Mouse (Mus musculus): ENCODE data around the gene Olfr853.

The Olfr853 gene

GRCm38 (mm10) chr9:19540976-19541375 lies at the start of gene Olfr853:
TSS of gene Olfr853 (minus strand) at chr9:19541076.
- DNase-seq, result no peak

GRCm38 (mm10) chr9:19582317-19582716 lies 41.4 kb upstream of the Olfr853 start, which contains the start of gene Olfr855:
TSS of gene Olfr855 (plus strand) at chr9:19582617.
- DNase-seq, result no peak

GRCm38 (mm10) chr9:19567282-19567681 lies 26.4 kb upstream of the Olfr853 start, which contains the start of gene Olfr854:
TSS of gene Olfr854 (minus strand) at chr9:19567382.
- no peak for DNase-seq

- no peak for DNase-seq
Observed at GRCm38 (mm10) chr9:19492995-19493394, 47.9 kb downstream of the Olfr853 start, which contains the start of gene Olfr851. TSS of gene Olfr851 (plus strand) at chr9:19493295.

Measured in cerebellum, postnatal 36 days (tissue).